Mouse (Mus musculus): ENCODE data around the gene Slco1b2.

Gene Slco1b2

DNA sequence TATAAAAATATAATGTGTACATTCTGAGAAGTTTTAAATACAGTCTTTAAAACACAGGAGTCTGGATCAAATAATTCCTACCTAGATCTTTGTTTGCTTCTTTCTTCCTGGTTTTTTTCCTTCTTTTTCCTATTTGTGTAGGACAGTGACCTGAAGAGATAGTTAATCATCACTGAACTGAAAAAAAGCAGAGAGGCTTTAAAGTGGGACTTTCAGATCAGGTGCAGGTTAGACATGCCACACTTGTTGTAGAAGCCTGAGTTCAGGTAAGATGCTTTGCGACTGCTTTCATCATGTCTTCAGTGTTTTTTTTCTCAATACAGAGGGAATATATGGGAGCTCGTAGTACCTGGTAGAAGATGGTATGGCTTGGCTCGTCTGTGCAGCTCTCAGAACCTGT is at the start of gene Slco1b2:
Slco1b2 (plus strand) TSS at position 228 of the 400 bp plus-strand sequence.
- DNase-seq (ENCODE audit: low read depth, low spot score), result no peak

- DNase-seq (ENCODE audit: low read depth, low spot score), result no peak
These were observed 44.4 kb upstream of the Slco1b2 start for GRCm38 (mm10) chr6:141584791-141585403.

DNA sequence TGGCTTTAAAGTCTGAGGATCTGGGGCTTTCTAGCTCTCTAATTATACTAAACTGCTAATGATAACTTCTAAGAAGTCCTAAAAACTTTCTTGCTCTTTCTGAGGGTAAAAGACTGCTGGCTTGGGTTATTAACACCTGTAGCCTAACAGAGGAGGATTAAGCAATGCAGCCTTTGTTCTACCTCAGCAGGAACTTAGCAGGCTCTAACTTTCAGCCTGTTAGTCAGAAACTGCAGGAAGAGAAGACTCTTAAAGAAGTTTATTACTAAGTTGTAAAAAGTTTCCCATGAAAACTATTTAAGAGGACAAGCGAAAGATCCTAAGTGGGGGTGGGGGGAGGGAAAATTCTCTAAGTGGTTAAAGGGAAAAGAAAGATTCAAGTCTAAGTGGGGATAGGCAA is 39.3 kb upstream of the Slco1b2 start:
- peak; percentile 27 for DNase-seq (ENCODE audit: low read depth, low spot score)

DNA sequence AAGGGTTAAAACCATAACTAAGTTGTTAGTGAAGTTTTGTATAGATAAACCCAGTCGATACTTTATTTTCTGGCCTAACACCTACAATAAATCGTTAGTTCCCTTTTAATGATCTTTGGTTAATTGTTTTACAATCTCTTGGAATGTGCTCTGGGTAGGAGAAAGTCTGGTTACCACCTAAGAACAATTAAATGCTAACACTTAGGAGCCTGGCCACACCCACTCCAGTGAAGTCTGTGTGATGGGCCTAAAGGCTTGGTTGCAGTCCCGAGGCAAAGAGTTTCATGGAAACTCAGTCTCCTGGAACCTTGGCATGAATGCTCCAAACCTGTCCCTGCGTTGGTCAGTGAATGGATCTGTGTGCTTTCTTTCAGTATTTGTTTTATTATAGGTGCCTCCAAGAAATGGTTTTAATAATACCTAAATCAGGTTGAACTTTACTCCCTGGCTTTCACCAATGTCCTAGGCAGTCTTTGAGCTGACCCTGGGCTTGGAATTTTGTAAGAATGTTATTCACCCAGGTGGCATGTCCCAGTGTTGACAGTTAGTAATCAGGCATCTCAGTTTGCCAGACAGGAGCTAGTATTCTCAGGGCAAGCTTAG is 38.6 kb upstream of the Slco1b2 start:
- DNase-seq (ENCODE audit: low read depth, low spot score), result peak; percentile 44

DNA sequence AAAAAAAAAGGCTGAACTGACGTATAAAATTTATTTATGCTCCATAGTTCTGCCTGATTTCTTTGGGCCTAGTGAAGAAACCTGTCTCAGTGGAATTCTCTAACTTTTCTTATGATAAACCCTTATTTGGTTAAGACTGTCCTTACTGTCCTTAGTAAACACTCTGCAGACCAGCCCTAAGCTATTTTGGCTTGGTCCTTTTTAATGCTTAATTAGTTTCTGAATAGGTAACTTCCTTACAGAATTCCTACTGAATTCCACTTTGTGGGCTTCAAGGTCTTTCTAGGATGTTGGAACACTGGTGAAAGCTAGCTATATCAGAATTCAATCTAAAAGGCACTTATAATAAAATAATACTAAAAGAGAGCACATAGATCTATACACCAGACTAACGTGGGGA is 33.2 kb upstream of the Slco1b2 start:
- DNase-seq (ENCODE audit: low read depth, low spot score), result peak; percentile 81

DNA sequence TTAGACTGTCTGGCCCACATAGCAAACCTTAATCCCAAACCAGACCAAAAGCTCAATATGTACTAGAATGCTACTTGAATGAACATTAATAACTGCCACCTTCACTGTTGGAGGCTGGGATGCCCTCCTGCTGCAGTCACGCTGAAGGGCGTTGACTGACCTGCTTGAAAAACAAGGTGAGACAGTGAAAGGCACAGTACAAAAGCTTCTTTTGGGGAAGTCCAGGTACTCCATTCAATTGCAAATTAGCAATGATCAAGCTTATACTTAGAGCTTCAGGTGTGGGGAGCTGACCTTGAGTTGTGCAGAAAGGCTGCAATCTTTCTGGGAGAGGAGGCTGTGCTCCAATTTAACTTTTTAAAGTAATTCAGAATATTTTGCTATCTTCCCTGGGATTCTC is 32.3 kb upstream of the Slco1b2 start:
- peak; percentile 81 for DNase-seq (ENCODE audit: low read depth, low spot score)

DNA sequence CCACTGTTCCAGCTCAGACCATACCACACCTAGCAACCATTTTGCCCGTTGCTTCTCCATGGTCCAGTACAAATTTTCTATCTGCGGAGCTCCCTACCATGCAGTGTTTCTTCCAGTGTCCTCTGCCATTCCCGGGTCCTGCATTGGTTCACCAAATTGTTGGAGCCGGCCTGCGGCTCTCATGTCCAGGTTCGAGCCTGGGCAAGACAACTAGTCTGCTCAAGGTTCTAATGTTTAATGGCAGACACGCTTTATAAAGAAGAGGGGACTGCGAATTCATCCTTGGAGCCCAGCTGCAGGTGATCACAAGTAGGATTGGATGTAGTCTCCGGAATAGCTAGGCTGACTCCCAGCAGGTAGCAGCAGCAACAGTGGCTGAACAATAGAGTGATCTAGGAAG is 28.4 kb upstream of the Slco1b2 start:
- DNase-seq (ENCODE audit: low read depth, low spot score), result peak; percentile 87

- no peak for DNase-seq (ENCODE audit: low read depth, low spot score)
These were observed 18.5 kb upstream of the Slco1b2 start for GRCm38 (mm10) chr6:141610702-141611260.

DNA sequence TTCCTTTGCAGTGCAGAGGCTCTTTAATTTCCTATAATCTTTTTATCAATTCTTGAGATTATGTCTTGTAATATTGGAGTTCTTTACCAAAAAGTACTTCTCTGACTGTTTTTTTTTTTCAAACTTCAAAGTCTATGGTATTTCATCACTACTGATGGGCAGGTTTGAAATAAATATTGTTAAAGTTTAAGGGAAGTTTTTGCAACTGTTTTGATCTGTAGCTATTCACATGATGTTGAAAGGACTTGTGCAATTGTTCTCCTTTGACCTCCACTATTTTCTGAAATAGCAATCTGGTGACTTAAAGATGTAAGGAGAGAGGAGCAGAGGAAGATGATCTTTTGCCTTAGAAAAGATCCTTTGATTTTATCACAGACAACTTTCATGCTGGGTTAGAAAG is 15.3 kb upstream of the Slco1b2 start:
- DNase-seq (ENCODE audit: low read depth, low spot score), result no peak

GRCm38 (mm10) chr6:141615348-141615747 is 14.0 kb upstream of the Slco1b2 start:
- no peak for DNase-seq (ENCODE audit: low read depth, low spot score)

DNA sequence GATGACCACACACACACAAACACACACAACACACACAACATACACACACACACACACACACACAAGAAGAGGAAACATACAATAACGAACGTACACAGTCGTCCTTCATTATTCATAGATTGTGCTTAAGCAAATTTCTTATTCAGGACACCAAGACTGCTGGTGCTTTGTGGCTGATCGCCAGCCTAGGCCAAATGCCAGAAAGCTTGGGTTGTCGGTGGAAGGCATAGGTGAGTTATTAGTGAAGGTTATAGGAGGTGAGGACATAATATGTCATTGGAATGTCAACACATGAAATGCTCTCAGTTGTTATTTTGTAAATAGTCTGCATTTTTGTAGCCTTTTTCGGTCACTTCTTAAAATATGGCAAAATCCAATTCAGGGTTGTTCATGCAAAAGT is 3.6 kb downstream of the Slco1b2 start:
- no peak for DNase-seq (ENCODE audit: low read depth, low spot score)

DNA sequence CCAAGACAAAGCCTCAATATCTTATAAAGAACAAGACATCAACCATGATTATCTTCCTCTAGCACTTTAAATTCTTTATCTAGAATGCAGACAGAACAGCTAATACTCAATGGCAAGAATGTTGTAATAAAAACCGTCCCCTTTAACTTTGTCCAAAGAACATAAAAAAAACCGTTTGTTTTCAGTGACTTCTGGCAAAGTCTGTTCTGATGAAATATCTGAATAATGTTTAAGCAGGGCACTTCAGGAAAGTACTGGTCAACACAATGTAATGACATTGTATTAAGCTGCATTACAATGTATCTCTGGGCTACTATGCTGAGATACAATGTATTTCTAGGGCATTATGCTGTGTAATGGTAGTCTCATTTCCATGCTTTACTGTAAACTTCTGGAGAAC is 5.9 kb downstream of the Slco1b2 start:
- DNase-seq (ENCODE audit: low read depth, low spot score), result no peak

DNA sequence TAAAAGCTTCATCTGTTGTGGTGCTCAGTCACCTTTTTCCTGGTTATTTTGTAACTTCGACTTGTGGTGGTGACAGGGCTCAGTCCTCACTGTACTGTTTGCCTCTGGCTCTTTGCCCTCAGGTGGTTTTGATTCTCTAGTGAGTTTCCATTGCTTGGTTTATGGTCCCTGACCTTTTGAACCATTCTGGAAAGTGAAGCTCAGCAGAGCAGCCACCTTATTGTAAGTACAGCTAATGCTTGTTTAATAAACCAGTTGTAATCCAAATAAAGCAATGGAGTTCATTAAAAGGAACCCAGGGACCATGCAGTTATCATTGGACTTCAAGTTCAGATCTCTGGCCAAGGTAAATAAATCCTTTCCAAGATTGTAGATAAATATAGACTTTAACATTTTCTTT is 11.3 kb downstream of the Slco1b2 start:
- no peak for DNase-seq (ENCODE audit: low read depth, low spot score)

- no peak for DNase-seq (ENCODE audit: low read depth, low spot score)
These were observed 57.7 kb downstream of the Slco1b2 start for GRCm38 (mm10) chr6:141687008-141687407.

GRCm38 (mm10) chr6:141691246-141691645 is 61.9 kb downstream of the Slco1b2 start:
- no peak for DNase-seq (ENCODE audit: low read depth, low spot score)

All from R1 (cell line).